Mouse (Mus musculus) spleen, adult 2 months (tissue): ENCODE results near the gene Kcng1.

Experiments used
- CTCF ChIP-seq: fragments of 200-500 bp; IDR thresholded peaks from 2 replicates; pipeline ENCODE4 v1.5.1; 2011; ENCODE audit warnings: mild to moderate bottlenecking, inconsistent platforms; ENCODE audit not compliant: insufficient read depth, insufficient read length, insufficient replicate concordance; ENCODE audit errors: extremely low read depth
- POLR2A ChIP-seq: fragments of 200-500 bp; IDR thresholded peaks from 2 replicates; pipeline ENCODE4 v1.6.1; 2011; ENCODE audit warnings: low read depth, low read length, inconsistent platforms

DNA sequence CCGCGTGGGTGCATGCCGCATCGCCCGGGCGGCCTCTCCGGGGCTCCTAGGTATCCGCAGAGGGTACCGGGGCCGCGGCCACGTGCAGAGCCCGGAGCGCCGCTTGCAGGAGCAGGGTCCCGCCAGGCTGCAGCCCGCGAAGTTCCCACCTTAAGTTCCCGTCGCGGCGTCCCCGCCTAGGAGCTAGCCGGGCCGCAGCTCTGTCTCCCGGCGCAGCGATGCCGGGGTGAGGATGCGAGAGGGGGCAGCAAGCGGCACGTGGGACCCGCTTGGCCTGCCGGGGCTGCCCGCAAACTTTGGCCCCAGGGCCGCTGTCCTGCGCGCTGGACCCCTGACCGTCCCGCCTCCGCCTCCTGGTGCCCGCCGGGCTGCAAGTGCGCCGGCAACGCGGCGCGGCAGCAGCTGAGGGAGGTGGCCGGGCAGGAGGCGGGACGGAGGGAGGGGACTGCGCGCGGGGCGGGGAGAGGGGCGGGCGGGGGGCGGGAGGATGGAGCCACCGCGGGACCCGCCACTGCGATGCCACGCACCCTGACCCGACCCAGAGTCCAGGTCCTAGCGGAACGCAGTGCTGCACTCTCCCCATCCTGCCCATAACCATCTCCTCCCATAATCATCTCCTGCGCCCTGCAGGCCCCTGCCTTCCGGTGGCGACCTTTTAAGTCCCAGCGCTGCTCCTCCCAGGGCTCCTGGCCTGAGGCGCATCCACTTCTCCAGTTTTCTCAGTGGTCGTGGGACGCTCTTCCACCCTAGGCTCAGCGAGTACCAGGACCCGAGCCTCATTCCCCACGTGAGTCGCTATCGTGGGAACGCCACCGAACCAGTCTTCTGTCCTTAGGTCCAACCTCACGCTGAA, 581 bp downstream of the Kcng1 start:
- TF ChIP-seq POLR2A, result no peak
- TF ChIP-seq CTCF, result no peak
